Mouse (Mus musculus) MEL-GATA-1-ER (cell line): ENCODE measurements around the gene Acbd3.
A peak's percentile ranks its signal among the peaks of the same experiment; 100 is the strongest.

Experiments used
- DNase-seq: peaks from one replicate; pipeline ENCODE4 v3.0.0-alpha.2; 2012; ENCODE audit warnings: low read depth; ENCODE audit errors: extremely low read depth

Gene Acbd3

DNA sequence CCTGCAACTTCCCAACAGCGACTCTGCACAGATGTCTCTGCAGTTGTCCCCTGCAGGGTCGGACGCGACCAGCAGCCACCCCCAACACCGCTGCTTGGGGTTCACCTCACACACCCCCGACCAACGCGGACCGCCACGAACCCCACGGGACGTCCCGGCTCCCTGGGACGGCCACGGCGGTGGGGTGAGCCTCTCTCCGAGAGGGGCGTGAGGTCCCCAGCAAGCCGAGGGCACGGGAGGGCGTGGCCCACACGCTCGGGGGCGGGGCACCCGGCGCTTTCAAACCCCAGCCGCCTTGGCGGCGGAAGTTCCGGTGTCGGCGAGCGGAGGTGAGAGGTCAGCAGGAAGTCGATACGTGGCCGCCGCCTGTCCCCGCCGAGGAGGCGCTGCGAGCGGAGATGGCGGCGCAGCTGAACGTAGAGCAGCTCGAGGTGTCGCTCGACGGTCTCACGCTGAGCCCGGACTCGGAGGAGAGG, at the start of gene Acbd3:
Gene Acbd3 (plus strand): TSS at position 340 of the 476 bp plus-strand sequence.
- peak; percentile 74 for DNase-seq

DNA sequence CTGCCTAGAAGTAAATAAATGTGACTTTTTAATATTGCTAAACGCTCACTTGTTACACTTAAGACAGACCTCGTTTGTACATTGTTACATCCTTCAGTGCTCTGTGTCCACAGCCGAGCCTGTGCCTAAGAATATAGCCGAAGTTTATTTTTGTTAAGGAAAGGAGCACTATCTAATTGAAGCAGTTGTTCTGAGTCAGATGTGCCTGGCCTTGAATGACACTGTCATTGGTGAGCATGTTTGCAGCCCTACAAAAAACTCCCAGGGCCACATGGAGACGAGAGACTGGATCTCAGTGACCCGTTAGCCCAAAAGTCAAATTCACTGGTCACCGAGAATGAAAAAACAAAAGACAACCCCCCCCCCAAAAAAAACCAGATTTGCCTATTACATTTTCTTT, 34.6 kb upstream of the Acbd3 start:
- no peak for DNase-seq

DNA sequence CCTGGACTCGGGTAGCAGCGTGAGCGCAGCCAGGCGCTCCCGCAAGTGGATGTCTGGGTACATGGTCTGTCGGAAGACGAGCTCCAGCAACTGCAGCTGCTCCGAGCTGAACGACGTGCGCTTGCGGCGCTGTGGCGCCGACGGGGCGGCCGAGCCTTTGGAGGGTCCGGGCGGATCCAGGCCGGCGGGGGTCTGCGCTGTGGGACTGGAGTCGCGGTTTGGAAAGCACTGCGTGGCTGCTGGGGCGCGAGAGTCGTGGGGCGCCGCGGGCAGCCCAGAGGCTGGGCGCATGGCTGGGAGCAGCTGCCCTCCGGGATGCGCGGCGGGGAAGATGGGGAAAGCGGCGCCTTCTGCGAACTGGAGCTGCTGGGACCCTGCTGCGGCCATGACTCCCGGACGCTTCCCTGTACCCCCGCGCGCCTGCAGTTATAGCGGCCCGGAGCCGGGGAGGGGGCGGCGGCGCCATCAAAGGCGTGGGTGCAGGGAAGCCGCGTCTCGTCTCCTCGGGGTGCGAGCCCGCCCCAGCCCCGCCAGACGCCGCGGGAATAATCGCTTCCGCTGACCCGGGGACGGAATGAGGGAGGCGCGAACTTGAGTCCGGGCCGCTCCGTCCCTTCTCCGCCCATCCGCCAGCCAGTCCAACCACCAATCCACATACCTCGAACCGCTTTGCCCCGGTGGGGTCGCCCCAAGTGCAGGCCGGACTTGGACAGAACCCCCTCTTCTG, 29.1 kb upstream of the Acbd3 start, which contains the start of gene Mixl1:
Gene Mixl1 (minus strand): TSS at position 409 of the 727 bp plus-strand sequence.
- DNase-seq, result no peak

- DNase-seq, result no peak
Measured at GRCm38 (mm10) chr1:180698063-180698462, 27.8 kb upstream of the Acbd3 start.

DNA sequence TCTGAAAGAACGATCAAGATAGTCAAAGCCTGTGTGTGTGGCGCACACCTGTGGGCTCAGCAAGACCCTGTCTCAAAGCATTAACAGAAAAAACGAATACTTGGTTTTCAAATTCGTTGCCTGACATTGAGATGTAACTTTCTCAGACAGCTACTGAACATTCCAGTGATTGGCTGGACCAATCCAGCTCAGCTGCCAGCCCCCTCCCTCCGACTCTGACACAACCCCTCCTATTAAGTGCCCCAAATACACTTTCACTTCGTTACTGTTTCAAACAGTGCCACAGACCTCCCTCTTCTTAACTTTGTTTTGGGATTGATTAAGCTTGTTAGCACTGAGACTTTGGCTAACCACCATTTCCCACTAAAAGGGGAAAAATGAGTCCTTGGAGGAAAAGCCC, 22.4 kb upstream of the Acbd3 start:
- DNase-seq, result no peak

GRCm38 (mm10) chr1:180707368-180707767, 18.5 kb upstream of the Acbd3 start:
- no peak for DNase-seq

DNA sequence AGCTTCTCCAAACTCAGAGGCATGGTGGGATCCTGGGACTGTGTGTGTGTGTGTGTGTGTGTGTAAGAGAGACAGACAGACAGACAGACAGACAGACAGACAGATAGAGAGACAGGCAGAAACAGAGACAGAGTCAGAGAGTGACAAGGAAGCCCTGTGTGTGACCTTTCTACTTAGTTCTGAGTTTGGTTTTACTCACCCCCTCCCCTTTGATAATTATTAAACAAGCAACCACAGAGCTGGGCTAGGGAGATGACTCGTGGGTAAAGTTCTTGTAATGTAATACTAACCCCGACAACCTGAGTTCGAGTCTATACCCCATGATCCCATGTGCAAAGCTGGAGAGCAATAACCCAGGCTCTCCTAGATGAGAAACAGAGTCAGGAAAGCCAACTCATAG, 18.0 kb upstream of the Acbd3 start:
- DNase-seq, result no peak

- no peak for DNase-seq
Measured at GRCm38 (mm10) chr1:180708935-180709776, 16.7 kb upstream of the Acbd3 start.

- peak; percentile 52 for DNase-seq
Measured at GRCm38 (mm10) chr1:180718756-180719155, 7.1 kb upstream of the Acbd3 start.

DNA sequence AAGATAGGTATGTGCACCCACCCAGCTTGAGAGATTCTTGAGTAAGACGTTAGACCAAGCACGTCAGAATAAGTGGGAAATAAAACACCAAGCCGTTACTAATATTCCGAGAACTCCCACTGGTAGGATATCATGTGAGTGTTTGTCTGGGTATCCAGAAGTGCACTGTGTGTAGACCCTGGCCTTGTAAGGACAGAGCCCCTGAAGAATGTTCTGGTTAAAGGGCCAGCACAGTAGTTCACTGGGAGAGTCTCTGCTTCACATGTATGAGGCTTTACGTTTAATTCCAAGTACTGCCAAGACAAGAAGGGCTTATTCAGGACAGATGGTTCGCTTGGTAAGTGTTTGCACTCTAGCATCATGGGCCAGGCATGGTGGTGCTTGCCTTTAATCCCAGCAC, 6.4 kb upstream of the Acbd3 start:
- DNase-seq, result no peak

GRCm38 (mm10) chr1:180719951-180720689, 5.7 kb upstream of the Acbd3 start:
- peak; percentile 56 for DNase-seq

- peak; percentile 32 for DNase-seq
Measured at GRCm38 (mm10) chr1:180722608-180723007, 3.2 kb upstream of the Acbd3 start.

DNA sequence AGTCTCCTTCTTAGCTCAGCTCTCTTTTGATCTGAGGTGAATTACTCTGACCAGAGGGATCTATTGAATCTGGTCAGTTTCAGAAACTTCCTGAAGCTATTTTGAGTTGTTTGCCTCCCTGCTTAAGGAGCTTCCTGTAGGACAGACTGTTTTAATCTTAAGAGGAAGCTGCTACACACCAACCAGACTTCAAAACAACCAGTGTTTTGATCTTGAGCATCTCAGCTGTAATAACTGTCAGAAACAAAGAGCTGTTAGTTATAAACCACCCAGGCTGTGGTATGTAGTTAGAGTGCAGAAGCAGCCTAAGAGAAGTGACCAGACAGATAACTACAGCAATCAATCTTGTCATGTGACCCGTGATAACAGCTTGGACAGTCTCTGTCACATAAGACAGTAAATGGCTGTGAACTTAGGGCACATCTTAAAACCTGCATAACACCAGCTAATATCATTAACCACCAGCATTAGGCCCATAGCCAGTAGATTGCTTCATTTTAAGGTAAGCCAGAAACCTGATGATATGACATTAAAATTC, 2.1 kb upstream of the Acbd3 start:
- no peak for DNase-seq

DNA sequence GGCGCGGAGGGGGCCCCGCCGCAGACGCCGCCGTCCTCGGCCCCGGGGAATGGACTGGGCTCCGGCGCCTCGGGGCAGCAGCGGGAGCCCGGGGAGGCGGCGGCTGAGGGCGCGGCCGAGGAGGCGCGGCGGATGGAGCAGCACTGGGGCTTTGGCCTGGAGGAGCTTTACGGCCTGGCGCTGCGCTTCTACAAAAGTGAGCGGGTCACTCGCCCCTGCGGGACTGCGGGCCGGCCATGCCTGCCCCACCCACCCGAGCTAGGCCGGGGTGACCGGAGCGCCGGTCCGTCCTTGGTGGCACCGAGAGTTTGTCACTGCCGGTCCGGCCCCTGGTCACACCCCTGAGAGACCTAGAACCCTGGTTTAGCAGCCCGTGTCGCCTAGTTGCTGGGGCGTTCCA, 340 bp downstream of the Acbd3 start:
- DNase-seq, result no peak

DNA sequence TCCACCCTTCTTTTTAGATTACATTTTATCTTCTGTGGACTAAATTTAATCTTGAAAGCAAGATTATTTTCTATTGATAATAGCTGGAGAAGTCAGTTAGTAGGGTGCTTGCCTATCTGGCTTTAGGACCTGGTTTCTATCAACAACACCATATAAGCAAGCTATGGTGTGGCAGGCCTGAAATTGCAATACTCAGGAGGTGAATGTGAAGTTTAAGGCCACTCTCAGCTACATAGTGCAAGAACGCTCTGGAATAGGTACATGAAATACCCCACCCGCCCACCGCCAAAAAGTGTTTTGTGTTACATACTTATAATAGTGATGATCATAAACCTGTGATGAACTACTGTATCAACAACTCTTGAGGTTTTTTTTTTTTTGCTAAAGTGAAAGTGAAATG, 3.4 kb downstream of the Acbd3 start:
- DNase-seq, result no peak

- DNase-seq, result no peak
Measured at GRCm38 (mm10) chr1:180747827-180748226, 22.0 kb downstream of the Acbd3 start.

DNA sequence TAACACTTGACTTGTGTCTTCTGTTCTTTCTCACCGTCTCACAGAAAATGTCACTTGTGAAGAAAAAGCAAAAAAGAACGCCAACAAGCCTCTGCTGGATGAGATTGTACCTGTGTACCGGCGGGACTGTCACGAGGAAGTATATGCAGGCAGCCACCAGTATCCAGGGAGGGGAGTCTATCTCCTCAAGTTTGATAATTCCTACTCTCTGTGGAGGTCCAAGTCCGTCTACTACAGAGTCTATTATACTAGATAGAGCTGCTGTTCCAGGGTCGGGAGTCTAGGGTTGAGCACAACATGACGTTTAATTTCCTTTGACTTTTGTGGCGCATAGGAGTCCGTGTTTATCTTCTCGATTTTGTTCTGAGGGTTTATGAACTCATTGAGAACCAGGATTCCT, 26.3 kb downstream of the Acbd3 start:
- no peak for DNase-seq

DNA sequence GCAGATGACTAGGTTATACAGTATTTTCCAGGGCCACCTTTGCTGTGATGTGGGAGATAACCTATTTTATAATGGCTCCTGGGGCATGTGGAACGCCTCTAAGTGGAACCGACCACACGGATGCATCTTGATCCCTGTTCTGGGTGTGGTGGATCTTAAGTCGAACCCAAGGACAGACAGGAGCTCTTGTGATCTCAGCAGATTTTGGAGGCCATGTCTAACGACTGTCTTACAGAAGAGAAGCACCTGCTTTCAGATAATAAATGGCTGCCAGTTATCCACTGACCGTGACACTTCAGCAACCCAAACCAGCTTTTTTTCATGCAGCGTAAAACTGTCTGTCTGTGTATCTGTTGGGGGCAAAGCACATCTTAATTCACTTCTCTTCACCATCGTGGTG, 28.5 kb downstream of the Acbd3 start:
- no peak for DNase-seq

GRCm38 (mm10) chr1:180756711-180757110, 30.9 kb downstream of the Acbd3 start:
- DNase-seq, result no peak

DNA sequence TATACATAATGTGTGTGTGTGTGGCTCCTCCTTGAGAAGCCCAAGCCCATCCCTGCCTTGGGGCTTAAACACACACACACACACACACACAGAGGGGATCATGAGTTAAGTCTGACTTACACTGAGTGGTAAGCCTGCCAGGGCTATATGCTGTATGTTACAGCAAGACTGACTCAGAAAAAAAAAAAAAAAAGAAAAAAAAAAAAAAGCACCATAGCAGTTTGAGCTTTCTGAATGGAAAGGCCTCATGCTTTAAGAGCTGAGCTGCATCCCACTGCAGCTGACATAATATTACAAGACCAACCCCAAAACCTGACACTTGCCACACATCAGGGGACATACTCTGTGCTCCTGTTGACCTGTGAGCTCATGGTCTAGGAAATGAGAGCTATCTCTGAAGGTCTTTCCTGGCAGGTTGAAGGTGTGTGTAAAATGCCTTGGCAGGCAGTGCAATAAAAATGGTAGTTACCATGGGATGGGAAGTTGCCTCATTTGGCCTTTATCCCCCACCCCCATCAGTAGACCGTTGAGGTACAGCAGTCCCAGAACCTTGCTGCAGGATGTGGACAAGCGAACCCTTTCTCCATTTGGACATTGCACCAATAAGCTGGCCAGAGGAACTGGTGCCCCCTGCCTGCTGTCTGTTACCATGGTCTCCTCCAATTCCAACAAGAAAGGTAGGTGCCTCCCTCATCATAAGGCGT, 31.6 kb downstream of the Acbd3 start:
- DNase-seq, result no peak

DNA sequence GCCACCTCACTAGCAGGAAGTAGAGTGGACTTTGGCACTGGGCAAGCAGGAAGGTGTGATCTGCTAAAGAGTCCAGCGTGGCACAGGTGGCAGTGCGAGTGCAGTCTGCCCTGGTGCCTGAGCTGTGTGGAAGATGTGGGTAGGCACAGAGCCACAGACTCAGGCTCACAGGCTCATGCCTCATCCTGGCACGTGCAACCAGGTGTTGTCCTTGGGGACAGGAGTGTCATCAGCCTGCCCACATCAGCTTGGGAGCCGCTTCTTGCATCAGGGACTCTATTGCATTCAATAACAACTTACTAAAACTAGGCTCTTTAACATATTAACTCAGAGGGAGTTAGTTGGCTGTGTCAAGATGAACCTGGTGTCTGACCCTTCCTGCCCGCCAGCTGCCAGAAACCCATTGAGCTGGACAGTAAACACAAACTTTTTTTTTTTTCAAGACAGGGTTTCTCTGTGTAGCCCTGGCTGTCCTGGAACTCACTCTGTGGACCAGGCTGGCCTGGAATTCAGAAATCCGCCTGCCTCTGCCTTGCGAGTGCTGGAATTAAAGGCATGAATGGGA, 32.2 kb downstream of the Acbd3 start:
- no peak for DNase-seq
